In genomic region chr5:138778731-138779463, GRCm38 (mm10) we compare ENCODE assay signal across 8 mouse cellular contexts. TPM values are rescaled to one million over a fixed set of nuclear protein-coding genes. Genes with fewer than 3 reads are reported as not detected.
DNase-seq lines count a peak whose midpoint lies in the region; ATAC-seq lines count a peak whose summit lies in the region.
"Had no signal": no experiment of that assay in that cellular context is flagged by ENCODE, and none has a peak within 500 bp of the region (broad histone marks: within the 10 kb centered on the region; RNA-seq: fewer than 3 reads in every experiment).

No protein-coding gene starts in this region.

- H3K4me3 ChIP-seq in forebrain, embryonic 14.5 days (ENCODE audit: low read depth, low read length), result no peak overlapping the region
- H3K4me3 ChIP-seq in midbrain, embryonic 12.5 days, result no peak overlapping the region

- no peaks in the 10 kb centered on the region for H3K9me3 ChIP-seq in forebrain, embryonic 14.5 days (replicated peaks; ENCODE audit: control insufficient read depth, low read length)
- H3K9me3 ChIP-seq in midbrain, embryonic 12.5 days, result no peaks in the 10 kb centered on the region

- peak overlapping the region; percentile 82 for H3K27ac ChIP-seq in forebrain, embryonic 14.5 days (ENCODE audit: low read depth, low read length)
- peak overlapping the region; percentile 72 for H3K27ac ChIP-seq in midbrain, embryonic 12.5 days (replicated peaks)

- H3K36me3 ChIP-seq in forebrain, embryonic 14.5 days (ENCODE audit: control insufficient read depth, insufficient read depth, low read length), result peaks cover 57% of the 10 kb centered on the region
- peaks cover 1% of the 10 kb centered on the region for H3K36me3 ChIP-seq in midbrain, embryonic 12.5 days

- H3K4me1 ChIP-seq in forebrain, embryonic 14.5 days (ENCODE audit: control insufficient read depth, insufficient read depth, low read length), result peaks cover 13% of the 10 kb centered on the region; the same call in 1 of the 2 replicates
- H3K4me1 ChIP-seq in midbrain, embryonic 12.5 days, result peaks cover 16% of the 10 kb centered on the region

- WGBS in forebrain, embryonic 14.5 days, result 49% methylated on average over 9 of the region's 9 CpGs
- WGBS in midbrain, embryonic 12.5 days, result 43% methylated on average over 9 of the region's 9 CpGs

- 0 out of 2 replicates have a peak overlapping the region, but pooled peaks have one; percentile 8 for H3K9ac ChIP-seq in forebrain, embryonic 14.5 days (ENCODE audit: low read length)
- H3K9ac ChIP-seq in midbrain, embryonic 12.5 days (replicated peaks), result no peak overlapping the region

- H3K27me3 ChIP-seq in forebrain, embryonic 14.5 days (replicated peaks; ENCODE audit: control insufficient read depth, insufficient read depth, low read length), result no peaks in the 10 kb centered on the region
- H3K27me3 ChIP-seq in midbrain, embryonic 12.5 days, result no peaks in the 10 kb centered on the region

- ATAC-seq in forebrain, embryonic 14.5 days, result peak; percentile 76
- ATAC-seq in midbrain, embryonic 12.5 days (ENCODE audit: low FRiP score, low read depth), result peak; percentile 60

- DNase-seq in cerebellum, postnatal 25 days, result peak; percentile 47 to 63
- peak; percentile 80 for DNase-seq in forebrain, embryonic 14.5 days (ENCODE audit: low spot score)
- DNase-seq in kidney, postnatal 25 days, result peak; percentile 66 to 77
- no peak for DNase-seq in gastrocnemius, postnatal 25 days
- DNase-seq in lung, postnatal 14 days, result no peak
- no peak for DNase-seq in thymus, postnatal 25 days

- no peak overlapping the region for H3K4me2 ChIP-seq in forebrain, embryonic 14.5 days (ENCODE audit: low read length)
- H3K4me2 ChIP-seq in midbrain, embryonic 12.5 days (replicated peaks), result 0 out of 2 replicates have a peak overlapping the region, but pooled peaks have one; percentile 4

RNA-seq across cellular contexts. Expression of gene Fam20c, which starts 24.6 kb away (rescaled TPM):
- polyA plus RNA-seq in forebrain, embryonic 14.5 days (2014; fragmentation: Nextera tagmentation; extraction: Ambion mirVana), result 35.7 and 46.9 TPM in 2 replicates
- 26.6 and 31.9 TPM in 2 replicates for polyA plus RNA-seq in midbrain, embryonic 12.5 days (2016; fragmentation: Nextera tagmentation; extraction: Ambion mirVana)
- total RNA-seq in gastrocnemius, postnatal 25 days (2021), result 10 to 100 TPM; 14.2 to 19.2 TPM

RNA-seq across cellular contexts. Expression of gene Gm5294, which starts 41.0 kb away (rescaled TPM):
- not detected in 2 replicates for polyA plus RNA-seq in forebrain, embryonic 14.5 days (2014; fragmentation: Nextera tagmentation; extraction: Ambion mirVana)
- not detected in 2 replicates for polyA plus RNA-seq in midbrain, embryonic 12.5 days (2016; fragmentation: Nextera tagmentation; extraction: Ambion mirVana)
- total RNA-seq in gastrocnemius, postnatal 25 days (2021), result not detected
- polyA plus RNA-seq: heart, embryonic 14.5 days had no signal

Comparison
In these comparisons a context has a peak if more than half of its experiments do, and no peak if none do; other contexts are left out.
1. DNase-seq: peak in cerebellum, postnatal 25 days (2 of 2), forebrain, embryonic 14.5 days (single experiment) and kidney, postnatal 25 days (2 of 2); none in gastrocnemius, postnatal 25 days (single experiment), lung, postnatal 14 days (single experiment) and thymus, postnatal 25 days (single experiment).